Mouse (Mus musculus): ENCODE measurements around the gene Pde6h.

GRCm38 (mm10) chr6:136950171-136950570 is 26.5 kb downstream of the Pde6h start:
- no peak for TF ChIP-seq CTCF (conservative IDR thresholded peaks at IDR 0.05 in 1 of 2, IDR thresholded peaks at IDR 0.05 in 1 of 2; ENCODE audit: low read depth in 2 of 2, low read length in 2 of 2)
- no peak for TF ChIP-seq ZC3H11A (IDR thresholded peaks at IDR 0.05; ENCODE audit: low read depth, low read length)
